Mouse (Mus musculus) ES-E14 (cell line): Measurements from ENCODE around the gene Pdlim3. TPM values are rescaled to one million over a fixed set of nuclear protein-coding genes. Genes with fewer than 3 reads are reported as not detected.

Experiments used
- DNase-seq: peaks from one replicate; pipeline ENCODE4 v3.0.0-alpha.2; 2013; ENCODE audit warnings: low read depth, low spot score
- H3K27ac ChIP-seq: 2 replicates; pipeline ENCODE4 v1.5.1; 2012; ENCODE audit warnings: low read depth, mild to moderate bottlenecking, low read length, moderate library complexity, mixed read lengths; ENCODE audit not compliant: poor library complexity, insufficient read depth, severe bottlenecking
- H3K36me3 ChIP-seq: 2 replicates; pipeline ENCODE4 v1.6.1; 2012; ENCODE audit warnings: mild to moderate bottlenecking, low read length, moderate library complexity, mixed read lengths; ENCODE audit not compliant: control insufficient read depth, poor library complexity, insufficient read depth, severe bottlenecking
- H3K4me1 ChIP-seq, 2 experiments: fragments of 150-350 bp in 1 of 2; sonication (generic) in 1 of 2; 2 replicates each; pipeline ENCODE4 v1.6.1; 2012; ENCODE audit warnings: low read length in 2 of 2, mild to moderate bottlenecking in 1 of 2, mixed read lengths in 1 of 2; ENCODE audit not compliant: control insufficient read depth in 2 of 2, insufficient read depth in 2 of 2, poor library complexity in 1 of 2
- H3K4me3 ChIP-seq, 2 experiments: fragments of 150-350 bp in 1 of 2; sonication (generic) in 1 of 2; 2 replicates each; pipeline ENCODE4 v1.5.1; 2012; ENCODE audit warnings: low read length in 2 of 2, low read depth in 1 of 2, mild to moderate bottlenecking in 1 of 2, mixed read lengths in 1 of 2; ENCODE audit not compliant: insufficient read depth in 1 of 2, poor library complexity in 1 of 2, severe bottlenecking in 1 of 2
- H3K9ac ChIP-seq: 2 replicates; pipeline ENCODE4 v1.6.1; 2012; ENCODE audit warnings: low read depth, mild to moderate bottlenecking, low read length, mixed read lengths; ENCODE audit not compliant: poor library complexity, insufficient read depth, severe bottlenecking
- H3K9me3 ChIP-seq: fragments of 150-350 bp; sonication (generic); 2 replicates; pipeline ENCODE4 v1.6.1; 2012; ENCODE audit warnings: low read depth, mild to moderate bottlenecking, low read length; ENCODE audit not compliant: control insufficient read depth, insufficient read depth
- CHD2 ChIP-seq: IDR thresholded peaks from 2 replicates; pipeline ENCODE4 v1.6.1; 2014; ENCODE audit warnings: mild to moderate bottlenecking, low read depth, low read length, inconsistent platforms
- HCFC1 ChIP-seq: IDR thresholded peaks from 2 replicates; pipeline ENCODE4 v1.6.1; 2012; ENCODE audit warnings: low read length, inconsistent platforms, borderline replicate concordance; ENCODE audit not compliant: insufficient read depth
- MAFK ChIP-seq: IDR thresholded peaks from 2 replicates; pipeline ENCODE4 v1.6.1; 2014; ENCODE audit warnings: mild to moderate bottlenecking, low read depth, low read length, inconsistent platforms; ENCODE audit not compliant: insufficient read depth
- ZC3H11A ChIP-seq: IDR thresholded peaks from 2 replicates; pipeline ENCODE4 v1.6.1; 2012; ENCODE audit warnings: low read depth, mild to moderate bottlenecking, inconsistent platforms, low read length, borderline replicate concordance
- ZNF384 ChIP-seq: IDR thresholded peaks from 2 replicates; pipeline ENCODE4 v1.6.1; 2012; ENCODE audit warnings: low read depth, low read length, inconsistent platforms
- in situ Hi-C, 2 experiments: fragments of 600-800 bp; cut with MboI; formaldehyde crosslinking; loops; one replicate each; pipeline ENCODE4 v1.15.1; 2025; ENCODE audit warnings: low sequenced_read_pairs in 2 of 2, inconsistent platforms in 1 of 2; ENCODE audit not compliant: unreplicated experiment in 2 of 2
- total RNA-seq: library from RNA; depleted of rRNA; stranded (reverse); fragments of 300-350 nt; gene quantifications from 2 replicates; pipeline ENCODE4 v1.2.3, GENCODE M21; 2012; rRNA removed

Gene Pdlim3
- 3.3 and 3.7 TPM in 2 replicates for total RNA-seq

- Histone ChIP-seq H3K4me3 (peak within 1 kb of the TSS; percentile 53 to 63), H3K36me3 (no peaks in the 10 kb centered on the region), H3K4me1 (peaks cover 2 to 3% of the 10 kb centered on the region in 2 experiments; a peak in 2 of 4 replicates), H3K9me3 (no peaks in the 10 kb centered on the region), H3K9ac (peak within 1 kb of the TSS; percentile 10; the same call in 1 of the 2 replicates), H3K27ac (no peak within 1 kb of the TSS)
- no peak for TF ChIP-seq ZNF384
- TF ChIP-seq HCFC1 = no peak
- TF ChIP-seq MAFK = no peak
- no peak for TF ChIP-seq CHD2
- TF ChIP-seq ZC3H11A = no peak
- in situ Hi-C loops = no loop called here
- DNase-seq = peak; percentile 58
Measured at GRCm38 (mm10) chr8:45885202-45885685, at the start of gene Pdlim3. TSS of gene Pdlim3 (plus strand) at chr8:45885461.

- in situ Hi-C loops = no loop called here
- no peaks in the 10 kb centered on the region for H3K4me1 ChIP-seq
- no peak for DNase-seq
Measured at GRCm38 (mm10) chr8:45843306-45843705, 42.0 kb upstream of the Pdlim3 start.

GRCm38 (mm10) chr8:45844097-45844885 is 41.0 kb upstream of the Pdlim3 start:
- Histone ChIP-seq H3K9ac (no peak overlapping the region), H3K36me3 (no peaks in the 10 kb centered on the region), H3K27ac (no peak overlapping the region), H3K4me1 (no peaks in the 10 kb centered on the region), H3K9me3 (no peaks in the 10 kb centered on the region), H3K4me3 (no peak overlapping the region)
- in situ Hi-C loops = no loop called here
- TF ChIP-seq CHD2 = no peak
- no peak for TF ChIP-seq MAFK
- no peak for TF ChIP-seq ZC3H11A
- TF ChIP-seq HCFC1 = no peak
- no peak for TF ChIP-seq ZNF384
- DNase-seq = no peak

More at GRCm38 (mm10) chr8:45843306-45843705, 42.0 kb upstream of the Pdlim3 start:
- Histone ChIP-seq H3K9me3 (no peaks in the 10 kb centered on the region), H3K36me3 (no peaks in the 10 kb centered on the region), H3K4me3 (no peak overlapping the region), H3K9ac (no peak overlapping the region), H3K27ac (no peak overlapping the region)
- TF ChIP-seq CHD2 (no peak), ZC3H11A (no peak), HCFC1 (no peak), MAFK (no peak)

DNA sequence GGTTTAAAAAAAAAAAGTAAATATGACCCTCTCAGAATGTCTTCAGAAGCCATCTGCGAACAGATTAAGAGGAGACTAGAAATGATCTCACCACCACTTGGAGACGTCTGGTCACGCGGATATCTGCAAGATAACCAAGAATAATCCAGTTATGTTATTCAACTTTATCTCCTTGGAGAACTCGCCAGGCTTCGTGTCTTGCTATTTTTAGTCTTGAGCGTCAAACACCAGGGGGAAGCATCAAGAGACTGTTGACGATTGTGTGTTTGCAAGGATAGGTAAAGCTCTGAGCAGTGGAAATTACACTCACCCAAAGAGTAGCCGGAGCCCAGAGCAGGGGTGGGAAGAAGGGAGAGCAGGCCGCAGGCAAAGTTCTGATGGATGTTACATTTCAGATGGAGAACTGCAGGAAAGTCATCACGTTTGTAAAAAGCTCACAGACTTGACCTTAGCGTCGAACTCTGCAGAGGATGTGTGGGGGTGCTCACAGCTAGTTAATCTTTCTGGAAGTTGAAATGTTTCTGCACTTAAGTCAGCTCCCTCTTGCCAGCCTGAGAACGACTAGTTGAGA is 40.3 kb upstream of the Pdlim3 start:
- no peak overlapping the region for H3K9ac ChIP-seq
- no peaks in the 10 kb centered on the region for H3K4me1 ChIP-seq
- H3K36me3 ChIP-seq = no peaks in the 10 kb centered on the region
- H3K9me3 ChIP-seq = no peaks in the 10 kb centered on the region
- H3K27ac ChIP-seq = no peak overlapping the region
- no peak for DNase-seq
- TF ChIP-seq CHD2 = no peak
- TF ChIP-seq ZNF384 = no peak
- no peak for TF ChIP-seq HCFC1
- TF ChIP-seq MAFK = no peak
- TF ChIP-seq ZC3H11A = no peak
- in situ Hi-C loops = no loop called here
- no peak overlapping the region for H3K4me3 ChIP-seq

GRCm38 (mm10) chr8:45845906-45846305 is 39.4 kb upstream of the Pdlim3 start:
- TF ChIP-seq CHD2 (no peak), HCFC1 (no peak), ZC3H11A (no peak), ZNF384 (no peak), MAFK (no peak)
- H3K36me3 ChIP-seq = no peaks in the 10 kb centered on the region
- H3K9ac ChIP-seq = no peak overlapping the region
- H3K9me3 ChIP-seq = no peaks in the 10 kb centered on the region
- H3K4me1 ChIP-seq = no peaks in the 10 kb centered on the region
- no peak overlapping the region for H3K27ac ChIP-seq
- in situ Hi-C loops = no loop called here
- H3K4me3 ChIP-seq = no peak overlapping the region
- DNase-seq = no peak
